Mouse (Mus musculus) midbrain, postnatal 0 days (tissue): ENCODE data around the gene Mroh8. TPM values are rescaled to one million over a fixed set of nuclear protein-coding genes. Genes with fewer than 3 reads are reported as not detected.

Experiments used
- ATAC-seq: fragments of 200-750 bp; cut with Nextera tagmentation; 2 replicates; pipeline ENCODE4 v1.8.0; 2017; ENCODE audit warnings: moderate number of reproducible peaks, mild to moderate bottlenecking, moderate TSS enrichment, moderate library complexity; ENCODE audit not compliant: low FRiP score
- DNase-seq: peaks from one replicate; pipeline ENCODE4 v3.0.0-alpha.2; 2015; ENCODE audit warnings: low spot score
- H3K27ac ChIP-seq: fragments of 300-500 bp; sonication (generic); 2 replicates; pipeline ENCODE4 v1.5.1; 2014; ENCODE audit warnings: low read depth, mild to moderate bottlenecking, low read length, mixed read lengths
- H3K27me3 ChIP-seq: fragments of 300-500 bp; sonication (generic); 2 replicates; pipeline ENCODE4 v1.6.1; 2014; ENCODE audit warnings: low read length, control low read depth, mixed read lengths; ENCODE audit not compliant: insufficient read depth
- H3K36me3 ChIP-seq: fragments of 300-500 bp; sonication (generic); 2 replicates; pipeline ENCODE4 v1.6.1; 2014; ENCODE audit warnings: low read length, control low read depth, mixed read lengths; ENCODE audit not compliant: insufficient read depth
- H3K4me1 ChIP-seq: fragments of 300-500 bp; sonication (generic); 2 replicates; pipeline ENCODE4 v1.6.1; 2014; ENCODE audit warnings: mild to moderate bottlenecking, control low read depth, antibody characterized with exemption, low read length, mixed read lengths; ENCODE audit not compliant: insufficient read depth
- H3K4me2 ChIP-seq: fragments of 300-500 bp; sonication (generic); 2 replicates; pipeline ENCODE4 v1.6.1; 2014; ENCODE audit warnings: low read depth, mild to moderate bottlenecking, low read length, mixed read lengths; ENCODE audit not compliant: poor library complexity, severe bottlenecking
- H3K4me3 ChIP-seq: fragments of 300-500 bp; sonication (generic); 2 replicates; pipeline ENCODE4 v1.5.1; 2014; ENCODE audit warnings: low read depth, mild to moderate bottlenecking, low read length, moderate library complexity
- H3K9ac ChIP-seq: fragments of 300-500 bp; sonication (generic); replicated peaks from 2 replicates; pipeline ENCODE4 v1.6.1; 2014; ENCODE audit warnings: mild to moderate bottlenecking, low read length, moderate library complexity, mixed read lengths; ENCODE audit not compliant: poor library complexity, severe bottlenecking
- H3K9me3 ChIP-seq: fragments of 300-500 bp; sonication (generic); 2 replicates; pipeline ENCODE4 v1.6.1; 2016; ENCODE audit warnings: low read length, control low read depth
- CTCF ChIP-seq: IDR thresholded peaks from 2 replicates; pipeline ENCODE4 v1.5.1; 2016; ENCODE audit warnings: antibody characterized with exemption, mild to moderate bottlenecking
- WGBS: fragments of 180-500 bp; shearing (Covaris S2); extraction: QIAGEN DNeasy Blood & Tissue Kit; methylation state at CpG from one replicate; pipeline ENCODE4 v1.1.7; 2014; 5-methylcytosine and 5-hydroxymethylcytosine counted together
- polyA plus RNA-seq: library from polyadenylated mRNA; unstranded; fragments of >200 nt; fragmentation: Nextera tagmentation; extraction: Ambion mirVana; gene quantifications from 2 replicates; pipeline ENCODE4 v1.2.1, GENCODE M21; 2015
- total RNA-seq: library from RNA; depleted of rRNA; stranded (reverse); fragments of >200 nt; gene quantifications from 2 replicates; pipeline ENCODE4 v1.2.3, GENCODE M21; 2014

Mroh8 gene
- total and polyA plus RNA-seq, 2 experiments from 2014 or later, result 0.47 to 0.66 TPM

GRCm38 (mm10) chr2:157303096-157303495 is 23.7 kb upstream of the Mroh8 start:
- WGBS, result 52% methylated on average over 9 of the region's 9 CpGs
- H3K27ac ChIP-seq, result no peak overlapping the region
- no peak for ATAC-seq
- peaks cover 43% of the 10 kb centered on the region for H3K36me3 ChIP-seq
- H3K9ac ChIP-seq, result no peak overlapping the region
- no peaks in the 10 kb centered on the region for H3K4me1 ChIP-seq
- H3K9me3 ChIP-seq, result no peaks in the 10 kb centered on the region
- no peak for TF ChIP-seq CTCF
- no peaks in the 10 kb centered on the region for H3K27me3 ChIP-seq
- peak; percentile 63 for DNase-seq
- no peak overlapping the region for H3K4me3 ChIP-seq
- no peak overlapping the region for H3K4me2 ChIP-seq

GRCm38 (mm10) chr2:157300051-157300450 is 20.7 kb upstream of the Mroh8 start:
- H3K4me2 ChIP-seq, result no peak overlapping the region
- H3K4me1 ChIP-seq, result no peaks in the 10 kb centered on the region
- no peak for TF ChIP-seq CTCF
- H3K9ac ChIP-seq, result no peak overlapping the region
- no peak for ATAC-seq
- WGBS, result 96% methylated on average over 6 of the region's 6 CpGs
- no peaks in the 10 kb centered on the region for H3K27me3 ChIP-seq
- DNase-seq, result no peak
- H3K36me3 ChIP-seq, result peaks cover 54% of the 10 kb centered on the region
- no peak overlapping the region for H3K27ac ChIP-seq
- H3K4me3 ChIP-seq, result no peak overlapping the region
- H3K9me3 ChIP-seq, result no peaks in the 10 kb centered on the region

- Histone ChIP-seq H3K4me1 (no peaks in the 10 kb centered on the region), H3K9me3 (no peaks in the 10 kb centered on the region), H3K9ac (no peak overlapping the region), H3K27me3 (no peaks in the 10 kb centered on the region), H3K4me2 (no peak overlapping the region), H3K36me3 (peaks cover 63% of the 10 kb centered on the region), H3K27ac (no peak overlapping the region), H3K4me3 (no peak overlapping the region)
- WGBS, result 74% methylated on average over 7 of the region's 7 CpGs
- TF ChIP-seq CTCF, result no peak
- no peak for ATAC-seq
- DNase-seq, result no peak
These were observed 16.8 kb upstream of the Mroh8 start for GRCm38 (mm10) chr2:157296105-157296689.

- 14% methylated on average over 2 of the region's 2 CpGs for WGBS
- Histone ChIP-seq H3K9ac (no peak overlapping the region), H3K36me3 (peaks cover 53% of the 10 kb centered on the region)
These were observed 12.7 kb upstream of the Mroh8 start for GRCm38 (mm10) chr2:157292093-157292492.

GRCm38 (mm10) chr2:157288996-157289395 is 9.6 kb upstream of the Mroh8 start:
- no peak for TF ChIP-seq CTCF
- ATAC-seq (no peak), DNase-seq (no peak)
- Histone ChIP-seq H3K9ac (no peak overlapping the region), H3K27ac (no peak overlapping the region), H3K36me3 (peaks cover 46% of the 10 kb centered on the region), H3K4me2 (no peak overlapping the region), H3K4me1 (no peaks in the 10 kb centered on the region), H3K9me3 (no peaks in the 10 kb centered on the region), H3K4me3 (no peak overlapping the region), H3K27me3 (no peaks in the 10 kb centered on the region)
- WGBS, result 89% methylated on average over 5 of the region's 5 CpGs

More at GRCm38 (mm10) chr2:157292093-157292492, 12.7 kb upstream of the Mroh8 start:
- no peak overlapping the region for H3K4me2 ChIP-seq
- TF ChIP-seq CTCF, result peak; percentile 87
- no peak overlapping the region for H3K27ac ChIP-seq
- no peak overlapping the region for H3K4me3 ChIP-seq
- no peaks in the 10 kb centered on the region for H3K4me1 ChIP-seq
- H3K9me3 ChIP-seq, result no peaks in the 10 kb centered on the region
- DNase-seq (peak; percentile 83), ATAC-seq (no peak)
- no peaks in the 10 kb centered on the region for H3K27me3 ChIP-seq

GRCm38 (mm10) chr2:157287542-157287941 is 8.2 kb upstream of the Mroh8 start:
- Histone ChIP-seq H3K27me3 (no peaks in the 10 kb centered on the region), H3K27ac (no peak overlapping the region), H3K4me2 (no peak overlapping the region), H3K4me3 (no peak overlapping the region), H3K9me3 (no peaks in the 10 kb centered on the region), H3K36me3 (peaks cover 43% of the 10 kb centered on the region), H3K4me1 (no peaks in the 10 kb centered on the region), H3K9ac (no peak overlapping the region)
- DNase-seq (peak; percentile 66), ATAC-seq (no peak)
- WGBS, result 20% methylated on average over 3 of the region's 3 CpGs
- TF ChIP-seq CTCF, result peak; percentile 85
